Mouse (Mus musculus) embryonic facial prominence, embryonic 10.5 days (tissue): ENCODE measurements around the gene Gm12258. TPM values are rescaled to one million over a fixed set of nuclear protein-coding genes. Genes with fewer than 3 reads are reported as not detected.
"Not testable (repeated sequence)": the region's sequence is repeated elsewhere in the genome, so short reads cannot be mapped to it uniquely, and the experiment has no call there.

Experiments used
- DNase-seq: peaks from one replicate; pipeline ENCODE4 v3.0.0-alpha.2; 2017; ENCODE audit warnings: low spot score
- H3K27ac ChIP-seq: fragments of 300-500 bp; sonication (generic); replicated peaks from 2 replicates; pipeline ENCODE4 v1.5.1; 2016; ENCODE audit warnings: mild to moderate bottlenecking
- H3K27me3 ChIP-seq: fragments of 300-500 bp; sonication (generic); replicated peaks from 2 replicates; pipeline ENCODE4 v1.6.1; 2016; ENCODE audit warnings: low read depth, mild to moderate bottlenecking; ENCODE audit not compliant: poor library complexity, severe bottlenecking
- H3K36me3 ChIP-seq: fragments of 300-500 bp; sonication (generic); replicated peaks from 2 replicates; pipeline ENCODE4 v1.6.1; 2016; ENCODE audit warnings: mild to moderate bottlenecking, moderate library complexity
- H3K4me1 ChIP-seq: fragments of 300-500 bp; sonication (generic); 2 replicates; pipeline ENCODE4 v1.6.1; 2016
- H3K4me3 ChIP-seq: fragments of 300-500 bp; sonication (generic); 2 replicates; pipeline ENCODE4 v1.5.1; 2016; ENCODE audit warnings: mild to moderate bottlenecking, moderate library complexity
- H3K9me3 ChIP-seq: fragments of 300-500 bp; sonication (generic); 2 replicates; pipeline ENCODE4 v1.6.1; 2016; ENCODE audit warnings: mild to moderate bottlenecking
- WGBS: fragments of 180-500 bp; shearing (Covaris S2); methylation state at CpG from one replicate; pipeline ENCODE4 v1.1.7; 2016; 5-methylcytosine and 5-hydroxymethylcytosine counted together
- polyA plus RNA-seq: library from polyadenylated mRNA; unstranded; fragments of >200 nt; fragmentation: Nextera tagmentation; extraction: Ambion mirVana; gene quantifications from 2 replicates; pipeline ENCODE4 v1.2.1, GENCODE M21; 2016

The Gm12258 gene
- 8.7 and 9.1 TPM in 2 replicates for polyA plus RNA-seq

DNA sequence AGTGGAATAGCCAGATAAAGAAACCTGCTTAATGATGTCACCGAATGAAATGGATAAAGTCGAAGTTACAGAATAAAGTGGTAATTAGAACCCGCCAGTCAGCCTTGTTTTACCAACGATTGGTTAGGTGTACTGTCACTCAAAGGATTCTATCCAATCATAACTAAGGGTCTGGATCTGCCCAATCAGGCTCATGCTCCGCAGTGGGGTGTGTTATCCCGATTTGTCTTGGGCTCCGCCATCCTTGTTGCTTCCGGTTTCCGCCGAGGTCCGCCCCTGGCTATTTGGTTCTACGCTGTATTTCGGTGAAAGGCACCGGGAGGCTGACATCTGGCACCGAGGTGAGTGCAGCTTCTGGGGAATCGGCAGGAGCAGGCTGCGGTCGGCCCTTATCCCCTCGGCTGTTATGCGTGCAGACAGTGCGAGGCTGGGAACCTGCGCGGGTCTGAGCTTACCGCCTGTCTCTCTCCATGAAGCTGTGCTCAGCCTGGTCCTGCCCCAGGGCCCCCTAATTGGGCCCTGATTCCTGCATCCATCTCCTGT, at the start of gene Gm12258:
Gene Gm12258, plus strand, starts transcription at position 240 of the 543 bp plus-strand sequence.
- peaks cover 33% of the 10 kb centered on the region for H3K36me3 ChIP-seq
- peaks cover 9% of the 10 kb centered on the region for H3K4me1 ChIP-seq
- peak; percentile 89 for DNase-seq
- H3K4me3 ChIP-seq = peak within 1 kb of the TSS; percentile 79
- WGBS = under 1% methylated on average over 24 of the region's 24 CpGs
- H3K27me3 ChIP-seq = no peaks in the 10 kb centered on the region
- peak within 1 kb of the TSS; percentile 84 for H3K27ac ChIP-seq
- H3K9me3 ChIP-seq = no peaks in the 10 kb centered on the region

DNA sequence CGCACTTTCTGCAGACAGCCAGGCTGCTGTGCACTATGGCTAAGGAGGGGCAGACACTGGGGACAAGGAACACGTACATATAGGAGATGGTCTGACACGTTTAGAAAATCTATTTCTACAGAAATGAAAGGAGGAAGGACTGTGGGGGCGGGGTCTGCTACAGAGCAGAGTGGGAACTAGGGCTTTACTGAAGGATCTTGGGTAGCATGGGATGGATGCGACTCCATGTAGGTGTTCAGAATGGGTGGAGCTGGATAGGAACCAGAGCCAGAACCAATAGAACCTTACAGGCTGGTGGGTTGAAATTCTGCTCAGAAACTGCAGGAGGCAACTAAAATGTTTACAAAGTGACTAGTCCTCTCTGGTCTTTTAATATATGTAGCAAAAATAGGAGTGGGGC, 47.2 kb upstream of the Gm12258 start:
- DNase-seq = no peak
- Histone ChIP-seq H3K9me3 (no peaks in the 10 kb centered on the region), H3K27ac (no peak overlapping the region), H3K36me3 (no peaks in the 10 kb centered on the region), H3K4me1 (peaks cover 15% of the 10 kb centered on the region), H3K27me3 (no peaks in the 10 kb centered on the region), H3K4me3 (no peak overlapping the region)
- WGBS = 84% methylated on average over 5 of the region's 5 CpGs

DNA sequence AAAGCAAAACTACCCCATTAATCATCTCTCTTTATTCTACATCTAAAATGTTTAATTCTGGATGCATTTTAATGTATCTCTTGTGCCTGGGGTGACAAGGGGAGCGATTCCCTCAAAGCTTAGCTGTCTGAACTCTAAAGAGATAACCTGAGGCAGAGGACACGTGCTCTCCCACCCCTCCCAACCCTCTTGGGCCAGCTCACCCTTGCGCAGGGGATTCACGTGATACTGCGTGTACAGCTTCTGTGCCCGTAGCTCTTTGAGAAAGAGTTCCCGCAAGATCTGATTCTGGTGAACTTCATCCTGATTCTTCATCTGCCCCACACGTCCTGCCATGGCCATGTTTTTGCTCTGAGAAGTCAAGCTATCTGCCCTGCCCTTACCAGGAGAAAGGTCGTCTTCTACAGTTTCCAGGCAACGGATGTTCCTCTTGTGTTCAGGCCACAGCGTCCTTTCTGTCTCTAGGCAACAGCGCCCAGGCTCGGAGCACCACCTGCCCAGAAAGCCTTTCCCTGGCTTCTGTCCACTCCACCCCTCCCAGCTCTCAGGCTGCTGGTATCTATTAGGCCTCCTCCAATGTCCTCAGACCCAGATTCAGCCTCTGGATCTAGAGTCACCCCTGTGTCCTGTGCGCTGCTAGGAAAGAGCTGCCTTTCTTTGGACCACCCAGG, 45.3 kb upstream of the Gm12258 start, which contains the start of gene Fam183b:
Gene Fam183b, minus strand, starts transcription at position 403 of the 671 bp plus-strand sequence.
- Histone ChIP-seq H3K27ac (no peak within 1 kb of the TSS; the same call in 1 of the 2 replicates), H3K36me3 (no peaks in the 10 kb centered on the region), H3K27me3 (no peaks in the 10 kb centered on the region), H3K9me3 (no peaks in the 10 kb centered on the region), H3K4me3 (peak within 1 kb of the TSS; percentile 28; the same call in 1 of the 2 replicates), H3K4me1 (peaks cover 15% of the 10 kb centered on the region)
- WGBS = 38% methylated on average over 14 of the region's 14 CpGs
- peak; percentile 55 for DNase-seq

DNA sequence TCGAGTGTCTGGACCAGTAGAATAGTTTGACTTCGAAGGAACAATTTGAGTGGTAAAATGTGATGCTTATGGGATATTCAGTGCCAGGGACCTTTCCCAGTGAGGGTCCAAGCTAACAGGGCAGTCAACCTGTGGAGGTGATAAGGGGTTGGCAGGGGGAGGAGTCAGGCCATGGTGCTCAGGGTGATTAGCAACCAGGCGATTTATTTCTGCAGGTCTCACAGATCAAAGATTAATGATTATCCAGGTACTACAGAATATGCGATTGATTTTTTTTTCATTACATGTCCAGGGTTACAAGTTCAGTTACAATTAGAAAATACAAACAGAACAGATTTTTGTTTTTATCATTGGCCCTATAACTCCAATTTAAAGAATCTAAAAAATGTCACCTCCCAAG, 43.1 kb upstream of the Gm12258 start:
- DNase-seq = no peak
- Histone ChIP-seq H3K4me3 (no peak overlapping the region), H3K27ac (no peak overlapping the region), H3K4me1 (peaks cover 15% of the 10 kb centered on the region), H3K27me3 (no peaks in the 10 kb centered on the region), H3K36me3 (no peaks in the 10 kb centered on the region), H3K9me3 (no peaks in the 10 kb centered on the region)
- 80% methylated on average over 4 of the region's 4 CpGs for WGBS

DNA sequence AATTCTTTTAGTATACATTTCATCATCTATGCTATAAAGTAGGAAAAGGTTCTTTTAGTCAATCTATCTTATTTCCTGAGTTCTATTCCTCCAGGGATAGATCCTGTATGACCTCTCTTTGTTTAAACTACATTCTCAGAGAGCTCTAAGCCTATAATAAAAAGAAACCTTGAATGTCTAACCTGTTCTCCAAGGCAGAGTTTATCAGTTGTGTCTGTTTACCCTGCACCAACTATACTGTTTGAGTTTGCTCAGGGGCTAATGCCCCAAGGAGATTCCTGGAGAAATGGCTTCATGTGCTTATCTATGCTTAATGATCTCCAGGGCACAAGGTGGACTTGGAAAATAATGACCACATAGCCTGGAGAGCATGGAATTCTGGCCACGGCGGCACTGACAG, 42.6 kb upstream of the Gm12258 start:
- 81% methylated on average over 2 of the region's 2 CpGs for WGBS
- no peak overlapping the region for H3K4me3 ChIP-seq
- no peaks in the 10 kb centered on the region for H3K9me3 ChIP-seq
- peaks cover 15% of the 10 kb centered on the region for H3K4me1 ChIP-seq
- no peak overlapping the region for H3K27ac ChIP-seq
- H3K27me3 ChIP-seq = no peaks in the 10 kb centered on the region
- no peaks in the 10 kb centered on the region for H3K36me3 ChIP-seq
- no peak for DNase-seq

DNA sequence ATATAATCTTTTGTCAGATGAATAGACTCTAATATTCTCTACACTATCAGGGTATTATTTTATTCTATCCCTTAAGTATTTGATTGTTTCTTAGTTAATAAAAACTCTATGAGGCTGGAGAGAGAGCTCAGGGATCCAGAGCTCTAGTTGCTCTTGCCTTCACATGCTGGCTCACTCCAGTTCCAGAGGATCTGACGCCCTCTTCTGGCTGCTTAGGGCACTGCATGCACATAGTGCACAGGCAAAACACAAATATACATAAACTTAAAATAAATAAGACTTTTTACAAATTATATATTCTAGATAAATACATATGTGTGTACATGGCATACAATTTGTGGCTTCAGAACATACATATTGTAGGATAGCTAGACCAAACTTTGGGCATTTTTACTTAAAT, 35.0 kb upstream of the Gm12258 start:
- Histone ChIP-seq H3K27ac (no peak overlapping the region), H3K36me3 (no peaks in the 10 kb centered on the region), H3K4me3 (no peak overlapping the region), H3K27me3 (no peaks in the 10 kb centered on the region), H3K9me3 (no peaks in the 10 kb centered on the region), H3K4me1 (no peaks in the 10 kb centered on the region)
- DNase-seq = no peak
- WGBS = 0% methylated on average over 1 of the region's 1 CpGs

DNA sequence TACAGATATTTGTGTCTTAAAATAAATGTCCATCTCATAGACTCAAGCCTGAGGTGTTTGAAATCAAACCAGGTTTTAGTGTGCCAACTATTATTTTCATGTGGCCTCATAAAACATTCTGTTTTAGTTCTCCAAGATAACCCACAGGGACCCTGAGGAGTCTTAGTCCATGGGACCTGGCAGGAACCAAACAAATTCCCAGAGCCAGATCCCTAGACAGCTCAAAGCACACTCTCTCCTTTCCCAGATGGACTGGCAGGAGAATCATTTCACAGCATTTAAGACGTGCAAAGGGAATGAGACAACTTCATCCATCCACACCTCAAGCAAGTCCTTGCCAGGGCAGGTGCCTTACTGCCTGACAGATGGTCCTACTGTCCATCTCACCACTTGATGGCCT, 32.3 kb upstream of the Gm12258 start, which contains the start of gene Olfr313:
Gene Olfr313, plus strand, starts transcription at position 301 of the 400 bp plus-strand sequence.
- H3K36me3 ChIP-seq, H3K4me3 ChIP-seq, H3K9me3 ChIP-seq, DNase-seq, H3K27ac ChIP-seq, H3K4me1 ChIP-seq, H3K27me3 ChIP-seq: not testable (repeated sequence)
- WGBS = 79% methylated on average over 1 of the region's 1 CpGs

DNA sequence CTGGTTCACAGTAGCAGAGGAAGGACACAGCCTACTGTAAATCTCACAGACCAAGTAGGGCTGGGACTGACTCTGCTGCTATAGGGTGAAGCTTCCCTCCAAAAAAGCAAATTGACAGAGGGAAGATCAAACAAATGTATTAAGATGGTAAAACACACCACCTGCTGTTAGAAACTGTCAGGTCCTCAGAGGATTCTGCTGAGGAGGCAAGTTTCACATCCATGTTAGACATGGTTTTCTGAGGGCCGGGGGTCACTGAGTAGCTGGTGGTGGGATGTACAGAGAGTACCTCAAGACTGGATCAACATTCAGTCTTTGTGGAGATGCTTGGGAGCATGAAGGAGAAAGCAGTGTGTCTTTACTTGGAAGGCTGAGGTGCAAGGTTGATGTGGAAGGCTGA, 31.3 kb upstream of the Gm12258 start:
- 85% methylated on average over 1 of the region's 1 CpGs for WGBS
- DNase-seq = no peak
- Histone ChIP-seq H3K4me1 (no peaks in the 10 kb centered on the region), H3K4me3 (no peak overlapping the region), H3K9me3 (no peaks in the 10 kb centered on the region), H3K27ac (no peak overlapping the region), H3K36me3 (no peaks in the 10 kb centered on the region), H3K27me3 (no peaks in the 10 kb centered on the region)

DNA sequence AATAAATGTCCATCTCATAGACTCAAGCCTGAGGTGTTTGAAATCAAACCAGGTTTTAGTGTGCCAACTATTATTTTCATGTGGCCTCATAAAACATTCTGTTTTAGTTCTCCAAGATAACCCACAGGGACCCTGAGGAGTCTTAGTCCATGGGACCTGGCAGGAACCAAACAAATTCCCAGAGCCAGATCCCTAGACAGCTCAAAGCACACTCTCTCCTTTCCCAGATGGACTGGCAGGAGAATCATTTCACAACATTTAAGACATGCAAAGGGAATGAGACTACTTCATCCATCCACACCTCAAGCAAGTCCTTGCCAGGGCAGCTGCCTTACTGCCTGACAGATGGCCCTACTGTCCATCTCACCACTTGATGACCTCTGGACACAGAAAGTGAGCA, 18.0 kb upstream of the Gm12258 start, which contains the start of gene Olfr312:
Gene Olfr312, plus strand, starts transcription at position 301 of the 400 bp plus-strand sequence.
- H3K27ac ChIP-seq, H3K36me3 ChIP-seq, H3K4me3 ChIP-seq, H3K4me1 ChIP-seq, H3K27me3 ChIP-seq, DNase-seq, H3K9me3 ChIP-seq: not testable (repeated sequence)

DNA sequence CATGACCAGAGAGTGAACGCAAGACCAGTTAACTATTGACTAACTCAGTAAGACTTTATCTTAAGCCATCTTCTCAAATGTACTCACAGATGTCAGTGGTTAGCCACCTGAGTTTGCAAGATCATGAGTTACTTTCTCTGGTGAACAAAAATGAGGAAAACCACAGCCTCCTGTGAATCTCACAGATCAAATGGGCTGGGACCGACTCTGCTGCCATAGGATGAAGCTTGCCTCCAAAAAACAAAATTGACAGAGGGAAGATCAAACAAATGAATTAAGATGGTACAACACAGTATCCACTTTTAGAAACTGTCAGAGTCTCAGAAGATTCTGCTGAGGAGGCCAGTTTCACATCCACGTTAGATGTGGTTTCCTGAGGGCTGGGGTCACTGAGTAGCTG, 17.2 kb upstream of the Gm12258 start:
- H3K27me3 ChIP-seq = no peaks in the 10 kb centered on the region
- DNase-seq = no peak
- no peaks in the 10 kb centered on the region for H3K4me1 ChIP-seq
- H3K4me3 ChIP-seq = no peak overlapping the region
- H3K27ac ChIP-seq = no peak overlapping the region
- WGBS = 83% methylated on average over 3 of the region's 3 CpGs
- H3K36me3 ChIP-seq = no peaks in the 10 kb centered on the region
- no peaks in the 10 kb centered on the region for H3K9me3 ChIP-seq

DNA sequence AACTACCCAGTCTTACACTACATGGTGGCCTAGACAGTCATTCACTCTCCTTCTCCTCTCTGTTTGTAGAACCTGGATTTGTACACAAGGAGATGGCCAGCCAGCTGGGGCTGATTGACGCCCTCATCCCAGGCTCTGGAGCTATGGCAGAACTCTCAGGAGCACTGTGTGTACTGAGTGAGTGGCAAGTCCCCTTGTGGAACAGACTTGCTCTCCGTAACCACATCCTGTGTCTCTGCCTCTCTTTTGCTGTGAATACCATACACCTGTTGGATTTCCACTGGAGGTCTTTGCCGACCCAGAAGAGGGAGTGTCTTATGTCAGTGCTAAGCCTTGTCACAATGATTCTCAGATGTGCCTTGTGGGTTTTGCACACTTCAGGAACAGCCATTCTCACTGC, 14.4 kb upstream of the Gm12258 start:
- not testable (repeated sequence) for H3K36me3 ChIP-seq

DNA sequence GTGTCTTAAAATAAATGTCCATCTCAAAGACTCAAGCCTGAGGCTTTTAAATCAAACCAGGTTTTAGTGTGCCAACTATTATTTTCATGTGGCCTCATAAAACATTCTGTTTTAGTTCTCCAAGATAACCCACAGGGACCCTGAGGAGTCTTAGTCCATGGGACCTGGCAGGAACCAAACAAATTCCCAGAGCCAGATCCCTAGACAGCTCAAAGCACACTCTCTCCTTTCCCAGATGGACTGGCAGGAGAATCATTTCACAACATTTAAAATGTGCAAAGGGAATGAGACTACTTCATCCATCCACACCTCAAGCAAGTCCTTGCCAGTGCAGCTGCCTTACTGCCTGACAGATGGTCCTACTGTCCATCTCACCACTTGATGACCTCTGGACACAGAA, 8.0 kb upstream of the Gm12258 start, which contains the start of gene Olfr311:
Gene Olfr311, plus strand, starts transcription at position 301 of the 400 bp plus-strand sequence.
- H3K27ac ChIP-seq, H3K4me1 ChIP-seq, H3K9me3 ChIP-seq, H3K4me3 ChIP-seq, DNase-seq, H3K36me3 ChIP-seq, H3K27me3 ChIP-seq: not testable (repeated sequence)

More for the DNA sequence above, 14.4 kb upstream of the Gm12258 start:
- WGBS = 79% methylated on average over 3 of the region's 3 CpGs
- not testable (repeated sequence) for H3K27me3 ChIP-seq, H3K27ac ChIP-seq, DNase-seq, H3K9me3 ChIP-seq, H3K4me3 ChIP-seq, H3K4me1 ChIP-seq

DNA sequence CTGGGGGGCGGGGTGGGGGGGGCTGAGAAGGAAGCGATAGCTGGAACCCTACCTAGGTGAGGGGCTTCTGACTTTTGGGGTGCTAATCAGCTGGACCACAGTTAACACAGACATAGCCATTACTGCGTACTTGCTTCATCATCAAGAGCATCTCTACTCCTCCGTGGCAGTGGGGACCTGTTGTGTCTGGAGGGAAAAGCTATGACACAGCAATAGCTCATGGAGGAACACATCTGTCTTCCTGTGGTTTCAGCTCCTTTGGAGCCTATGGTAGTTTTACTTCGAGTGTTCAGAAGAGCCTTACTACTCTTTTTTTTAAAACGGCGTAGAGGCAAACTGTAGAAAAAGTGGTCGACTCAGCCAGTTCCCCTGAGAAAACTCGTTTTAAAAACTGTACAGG, 678 bp downstream of the Gm12258 start:
- 52% methylated on average over 9 of the region's 9 CpGs for WGBS
- Histone ChIP-seq H3K27ac (peak overlapping the region; percentile 84), H3K4me3 (peak overlapping the region; percentile 79), H3K27me3 (no peaks in the 10 kb centered on the region), H3K4me1 (peaks cover 9% of the 10 kb centered on the region), H3K9me3 (no peaks in the 10 kb centered on the region), H3K36me3 (peaks cover 39% of the 10 kb centered on the region)
- DNase-seq = no peak
